Mouse (Mus musculus): ENCODE measurements around the gene Tmem235.
A peak's percentile ranks its signal among the peaks of the same experiment; 100 is the strongest.
"Not testable (repeated sequence)": the region's sequence is repeated elsewhere in the genome, so short reads cannot be mapped to it uniquely, and the experiment has no call there.

Gene Tmem235

DNA sequence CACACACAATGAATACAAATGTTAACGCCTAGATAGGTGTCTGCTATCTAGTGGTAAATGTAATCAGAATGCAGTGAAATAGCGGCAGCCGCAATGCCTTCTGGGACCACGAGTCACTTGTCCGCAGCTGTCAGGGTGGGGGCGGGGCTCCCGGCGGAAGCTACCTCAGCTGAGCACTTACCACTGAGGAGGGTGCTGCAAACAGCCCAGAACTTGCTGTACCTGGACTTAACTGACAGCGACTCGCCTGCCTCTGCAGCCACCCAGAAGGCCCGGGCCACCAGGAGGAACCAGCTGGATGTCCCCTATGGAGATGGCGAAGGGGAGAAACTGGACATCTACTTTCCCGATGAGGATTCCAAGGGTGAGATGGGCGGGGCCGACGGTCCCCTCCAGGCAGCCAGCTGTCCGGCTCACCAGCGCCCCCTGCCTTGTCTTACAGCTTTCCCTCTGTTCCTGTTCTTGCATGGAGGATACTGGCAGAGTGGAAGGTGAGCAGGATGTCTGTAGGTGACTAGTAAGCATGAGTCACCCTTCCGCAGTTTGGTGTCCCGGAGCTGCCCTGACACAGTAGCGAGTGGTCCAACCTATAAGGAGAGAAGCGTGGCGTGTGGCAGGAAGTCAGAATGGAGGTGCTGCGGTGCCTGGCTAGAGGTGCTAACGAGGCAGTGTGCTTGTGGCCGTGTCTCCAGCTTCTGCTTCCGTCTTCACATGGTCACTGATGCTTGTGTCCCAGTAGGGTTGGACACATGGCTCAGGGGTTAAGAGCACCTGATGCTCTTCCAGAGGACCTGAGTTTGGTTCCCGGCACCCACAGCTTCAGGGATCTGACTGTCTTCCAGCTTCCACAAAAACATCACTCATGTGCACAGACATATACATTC lies 28.2 kb upstream of the Tmem235 start:
- DNase-seq (ENCODE audit: low read depth), result no peak

DNA sequence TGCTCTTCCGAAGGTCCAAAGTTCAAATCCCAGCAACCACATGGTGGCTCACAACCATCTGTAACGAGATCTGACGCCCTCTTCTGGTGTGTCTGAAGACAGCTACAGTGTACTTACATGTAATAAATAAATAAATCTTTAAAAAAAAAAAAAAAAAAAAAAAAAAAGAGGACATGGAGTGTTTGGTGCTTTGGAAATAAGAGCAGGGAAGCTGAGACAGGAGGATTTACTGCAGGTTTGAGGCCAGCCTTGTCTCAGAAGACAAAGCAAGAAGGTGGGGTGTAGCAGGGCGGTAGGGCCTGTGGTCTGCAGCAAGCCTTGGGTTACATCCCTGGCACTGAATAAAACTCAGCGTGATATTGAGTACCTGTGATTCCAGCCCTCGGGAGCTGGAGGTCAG lies 27.0 kb upstream of the Tmem235 start:
- DNase-seq (ENCODE audit: low read depth), result not testable (repeated sequence)

DNA sequence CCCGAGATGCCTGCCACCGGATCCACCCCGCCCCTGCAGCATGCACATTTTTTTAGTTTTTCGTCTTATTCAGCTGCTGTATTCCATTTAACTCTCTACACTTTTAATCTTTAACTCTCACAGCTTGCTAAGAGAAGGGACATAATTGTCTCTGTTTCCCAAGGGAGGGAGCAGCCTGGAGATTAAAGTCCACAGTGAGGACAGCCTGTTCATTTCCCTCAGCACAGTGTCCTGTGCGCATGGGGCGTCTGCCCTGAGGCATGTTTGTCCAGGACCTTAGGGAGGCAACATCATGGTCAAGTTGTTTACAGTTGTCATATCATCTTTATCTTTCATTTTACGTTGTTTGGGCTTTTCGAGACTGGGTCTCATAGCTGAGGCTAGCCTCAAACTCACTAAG lies 26.5 kb upstream of the Tmem235 start:
- no peak for DNase-seq (ENCODE audit: low read depth)

GRCm38 (mm10) chr11:117836306-117836705 lies 24.2 kb upstream of the Tmem235 start:
- no peak for DNase-seq (ENCODE audit: low read depth)

DNA sequence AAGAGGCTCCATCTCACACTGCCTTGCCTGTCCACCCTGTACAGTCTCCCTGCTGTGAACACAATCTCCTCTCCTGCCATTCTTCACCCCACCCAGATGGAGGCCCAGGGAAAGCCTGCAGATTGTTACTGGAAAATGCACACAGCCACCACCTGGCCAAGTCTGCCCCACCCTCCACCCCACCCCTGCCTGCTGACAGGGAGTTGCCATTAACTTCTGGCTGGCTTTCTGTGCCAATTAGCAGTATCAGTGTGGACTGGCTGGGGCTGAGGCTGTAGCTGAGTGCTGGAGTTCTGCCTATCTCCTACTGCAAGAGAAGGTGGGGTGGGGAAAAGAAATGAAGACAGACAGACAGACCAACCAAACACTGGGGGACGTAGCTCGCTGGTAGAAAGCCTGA lies 22.0 kb upstream of the Tmem235 start:
- DNase-seq (ENCODE audit: low read depth), result no peak

- no peak for DNase-seq (ENCODE audit: low read depth)
These were observed 21.5 kb upstream of the Tmem235 start for GRCm38 (mm10) chr11:117839021-117839420.

DNA sequence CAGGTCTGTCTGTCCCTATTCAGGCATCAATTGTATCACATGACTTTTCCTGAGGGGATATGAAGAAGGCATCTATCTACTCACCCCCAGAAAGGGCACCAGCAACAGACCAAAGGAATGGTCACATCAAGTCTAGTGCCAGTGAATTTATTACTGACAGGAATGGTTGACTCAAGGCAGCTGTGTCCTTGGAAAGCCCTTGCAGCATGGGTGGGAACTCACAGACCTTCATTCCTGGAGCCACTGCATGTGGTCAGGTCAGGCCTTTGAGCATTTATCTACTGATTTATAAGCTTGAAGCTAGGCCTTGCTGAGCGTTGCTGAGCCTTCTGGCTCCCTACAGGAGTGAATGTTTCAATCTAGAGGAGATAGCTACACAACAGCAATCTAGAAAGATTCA lies 19.6 kb upstream of the Tmem235 start:
- no peak for DNase-seq (ENCODE audit: low read depth)

DNA sequence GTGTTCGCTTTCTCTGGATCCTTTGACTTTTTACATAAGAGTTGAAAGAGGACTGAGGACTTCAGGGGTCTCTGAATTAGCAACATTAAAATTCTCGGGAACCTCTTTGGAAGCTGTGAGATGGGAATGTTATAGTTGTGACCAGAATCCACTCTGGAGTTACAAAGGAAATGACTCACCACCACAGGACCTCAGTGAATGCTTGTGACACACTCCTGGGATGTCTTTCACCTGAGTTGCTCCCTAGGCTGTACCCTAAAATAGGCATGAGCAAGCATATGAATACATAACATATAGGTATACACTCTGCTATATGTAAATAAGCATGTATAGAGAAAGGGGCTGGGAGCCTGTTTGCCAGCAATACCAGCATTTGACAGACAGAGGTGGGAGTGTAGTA lies 17.1 kb upstream of the Tmem235 start:
- DNase-seq (ENCODE audit: low read depth), result no peak

DNA sequence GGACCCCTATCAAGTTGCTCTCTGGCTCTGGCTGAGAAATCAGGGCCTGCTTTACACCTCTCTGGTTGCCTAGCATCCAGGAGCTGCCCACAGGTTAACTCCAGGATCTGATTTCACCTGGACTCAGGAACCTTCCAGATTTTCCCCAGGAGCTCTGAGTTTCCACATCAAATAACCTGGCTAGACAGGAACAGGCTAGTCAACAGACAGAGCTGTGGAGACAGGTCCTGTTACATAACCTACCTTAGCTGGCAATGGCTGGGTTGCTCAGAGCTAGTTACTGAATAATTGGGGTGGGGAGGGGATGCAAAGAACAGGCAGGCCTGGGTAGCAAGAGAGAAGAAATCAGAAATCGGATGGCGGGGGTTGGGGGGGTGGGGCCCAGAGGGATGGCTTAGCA lies 15.6 kb upstream of the Tmem235 start:
- DNase-seq (ENCODE audit: low read depth), result no peak

GRCm38 (mm10) chr11:117845651-117846050 lies 14.9 kb upstream of the Tmem235 start:
- no peak for DNase-seq (ENCODE audit: low read depth)

- no peak for DNase-seq (ENCODE audit: low read depth)
These were observed 13.9 kb upstream of the Tmem235 start for GRCm38 (mm10) chr11:117846640-117847039.

GRCm38 (mm10) chr11:117847593-117848215 lies 12.8 kb upstream of the Tmem235 start:
- DNase-seq (ENCODE audit: low read depth), result peak; percentile 44

DNA sequence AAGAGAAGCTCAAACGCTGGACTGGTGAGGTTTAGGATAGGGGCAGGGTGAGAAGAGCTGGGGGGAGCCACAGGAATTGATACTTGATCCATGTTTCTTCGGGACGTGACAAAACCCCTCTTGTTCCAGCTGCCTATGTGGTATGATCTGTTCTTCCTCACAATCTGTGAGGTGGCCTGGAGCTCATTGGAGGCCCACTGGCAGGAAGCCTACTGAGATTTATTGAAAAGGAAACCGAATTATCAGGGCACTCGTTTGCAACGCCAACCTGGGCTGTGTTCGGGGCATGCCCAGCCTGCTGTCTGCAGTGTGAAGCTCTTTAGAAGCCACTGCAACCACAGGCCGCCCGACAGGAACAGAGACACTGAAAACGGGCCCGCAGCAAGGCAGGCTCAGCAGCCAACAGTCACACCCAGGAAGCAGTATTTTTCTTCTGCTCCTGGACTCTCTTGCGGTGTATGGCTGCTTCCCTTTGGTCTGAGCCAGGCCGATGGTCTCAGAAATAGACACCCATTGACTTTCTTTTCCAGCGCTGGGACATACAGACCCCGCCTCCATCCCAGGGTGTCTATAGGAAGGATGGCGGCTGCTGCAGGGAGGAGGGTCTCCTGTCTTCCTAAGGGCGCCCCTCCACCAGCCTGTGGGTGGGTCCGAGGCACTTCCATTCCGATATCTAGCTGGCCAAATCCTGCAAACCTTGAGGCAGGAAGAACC lies 12.1 kb upstream of the Tmem235 start:
- DNase-seq (ENCODE audit: low read depth), result no peak

DNA sequence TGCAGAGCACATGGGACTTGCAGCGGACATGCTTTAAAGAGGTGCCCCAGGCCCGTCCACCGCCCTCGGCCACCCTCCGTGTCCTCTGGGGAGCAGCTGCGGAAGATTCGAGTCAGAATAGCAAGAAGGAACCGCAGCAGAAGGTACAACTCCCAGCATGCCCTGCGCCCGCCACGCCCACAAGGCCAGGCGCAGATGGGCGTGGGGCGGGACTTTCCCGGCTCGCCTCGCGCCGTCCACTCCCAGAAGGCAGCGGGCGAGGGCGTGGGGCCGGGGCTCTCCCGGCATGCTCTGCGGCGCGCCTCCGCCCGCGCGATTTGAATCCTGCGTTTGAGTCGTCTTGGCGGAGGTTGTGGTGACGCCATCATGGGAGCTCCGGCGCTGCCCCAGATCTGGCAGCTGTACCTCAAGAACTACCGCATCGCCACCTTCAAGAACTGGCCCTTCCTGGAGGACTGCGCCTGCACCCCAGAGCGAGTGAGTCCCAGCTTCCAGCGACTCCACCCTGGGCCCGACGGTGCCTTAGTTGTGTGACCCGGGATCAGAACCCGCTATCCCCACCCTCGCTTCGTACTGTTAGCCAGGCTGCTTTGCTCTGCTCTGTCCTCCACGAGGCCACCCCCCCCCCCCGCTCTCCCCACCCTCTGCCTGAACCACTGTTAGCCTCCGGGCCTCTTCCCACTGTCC lies 11.4 kb upstream of the Tmem235 start, which contains the start of gene Birc5:
Gene Birc5, plus strand, starts transcription at position 267 of the 687 bp plus-strand sequence.
- DNase-seq (ENCODE audit: low read depth), result peak; percentile 86

- DNase-seq (ENCODE audit: low read depth), result no peak
These were observed 7.7 kb upstream of the Tmem235 start for GRCm38 (mm10) chr11:117852875-117853274.

GRCm38 (mm10) chr11:117854241-117854640 lies 6.3 kb upstream of the Tmem235 start:
- DNase-seq (ENCODE audit: low read depth), result no peak

GRCm38 (mm10) chr11:117855360-117855759 lies 5.2 kb upstream of the Tmem235 start:
- DNase-seq (ENCODE audit: low read depth), result no peak

DNA sequence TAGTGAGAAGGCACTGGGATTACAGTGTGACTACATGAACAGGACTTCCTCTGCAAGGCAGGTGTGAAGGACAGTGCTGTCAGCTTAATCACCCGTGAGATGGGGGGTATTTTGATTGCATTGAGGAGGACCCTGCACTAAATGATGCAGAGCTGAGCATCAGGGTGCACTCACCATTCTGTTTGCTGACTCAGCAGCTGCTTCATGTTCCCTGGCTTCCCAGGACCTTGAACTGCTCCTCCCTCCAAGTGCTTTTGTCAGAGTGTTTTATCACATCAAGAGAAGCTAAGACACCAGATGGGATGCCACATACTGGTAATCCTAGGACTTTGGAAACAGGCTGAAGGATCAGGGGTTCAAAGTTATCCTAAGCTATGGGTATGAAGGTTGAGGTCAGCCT lies 4.6 kb upstream of the Tmem235 start:
- no peak for DNase-seq (ENCODE audit: low read depth)

- DNase-seq (ENCODE audit: low read depth), result no peak
These were observed 3.1 kb upstream of the Tmem235 start for GRCm38 (mm10) chr11:117857462-117857861.

- no peak for DNase-seq (ENCODE audit: low read depth)
These were observed 2.2 kb upstream of the Tmem235 start for GRCm38 (mm10) chr11:117858392-117858791.

GRCm38 (mm10) chr11:117863174-117863856 lies 2.8 kb downstream of the Tmem235 start:
- no peak for DNase-seq (ENCODE audit: low read depth)

DNA sequence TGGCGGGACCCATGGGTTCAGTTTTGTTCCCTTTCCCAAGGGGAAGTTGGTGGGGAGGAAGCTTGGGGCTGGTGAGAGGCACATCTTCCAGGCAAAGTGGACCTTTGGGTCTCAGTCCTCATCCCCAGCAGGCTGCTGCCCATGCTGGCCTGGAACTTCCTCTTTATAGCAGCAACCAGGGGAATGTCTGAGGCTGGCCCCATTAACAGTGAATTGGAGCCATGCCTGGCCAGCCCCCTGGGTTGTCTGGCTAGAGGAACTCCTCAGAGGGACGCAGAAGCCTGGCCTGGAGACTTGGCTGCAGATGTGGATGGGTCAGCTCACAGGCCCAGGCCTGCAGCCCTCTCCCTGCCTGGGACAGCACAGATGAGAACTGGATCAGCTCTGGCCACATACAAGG lies 4.3 kb downstream of the Tmem235 start:
- no peak for DNase-seq (ENCODE audit: low read depth)

All from fibroblast of lung, adult 2 months (primary cell).